Mouse (Mus musculus): ENCODE results near the gene Cpeb4. TPM values are rescaled to one million over a fixed set of nuclear protein-coding genes. Genes with fewer than 3 reads are reported as not detected.

Cpeb4 gene
- 2.4 and 3.0 TPM in 2 replicates for polyA plus RNA-seq (2012; rRNA removed; ENCODE audit: low replicate concordance)

GRCm38 (mm10) chr11:31871911-31872310, at the start of gene Cpeb4:
Gene Cpeb4, plus strand, starts transcription at chr11:31872211.

GRCm38 (mm10) chr11:31965256-31966134, 93.5 kb downstream of the Cpeb4 start, which contains the start of gene 4930524B15Rik:
Gene 4930524B15Rik, plus strand, starts transcription at chr11:31965592.

Other genes with a start within 250 kb of the Cpeb4 start
- gene Bod1, start 200.3 kb upstream of the Cpeb4 start, polyA plus RNA-seq (2012; rRNA removed; ENCODE audit: low replicate concordance), result 20.7 and 42.0 TPM in 2 replicates
- gene 4930524B15Rik, start 93.4 kb downstream of the Cpeb4 start, polyA plus RNA-seq (2012; rRNA removed; ENCODE audit: low replicate concordance), result not detected in 2 replicates
- gene Nsg2, start 128.3 kb downstream of the Cpeb4 start, polyA plus RNA-seq (2012; rRNA removed; ENCODE audit: low replicate concordance), result 1.8 and 2.0 TPM in 2 replicates

Measured in duodenum, adult 2 months (tissue).